9 mouse cellular contexts compared by ENCODE assay signal in the genomic region with DNA sequence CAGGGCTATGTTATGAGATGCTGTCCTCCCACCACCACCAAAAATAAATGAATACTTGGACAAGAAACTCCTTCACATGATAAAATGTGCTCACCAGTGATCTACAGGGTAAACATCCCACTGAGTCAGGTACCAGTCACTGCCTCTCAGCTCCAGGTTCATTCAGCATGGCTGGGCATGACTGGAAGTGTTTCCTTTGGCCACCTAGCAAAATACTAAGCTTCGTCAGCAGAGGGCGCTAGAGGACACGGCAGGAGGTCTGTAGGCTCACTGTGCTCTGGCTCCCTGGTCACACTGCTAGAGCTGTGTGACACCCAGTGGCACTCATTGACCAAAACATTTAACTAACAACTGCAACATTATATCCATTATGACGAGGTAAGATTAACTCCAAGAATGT. TPM values are rescaled to one million over a fixed set of nuclear protein-coding genes. Genes with fewer than 3 reads are reported as not detected.
A peak's percentile ranks its signal among the peaks of the same experiment; 100 is the strongest.
DNase-seq lines count a peak whose midpoint lies in the region; ATAC-seq and TF ChIP-seq lines count a peak whose summit lies in the region.
"Had no signal": no experiment of that assay in that cellular context is flagged by ENCODE, and none has a peak within 500 bp of the region (broad histone marks: within the 10 kb centered on the region; RNA-seq: fewer than 3 reads in every experiment).

No protein-coding gene starts in this region.

- H3K27ac ChIP-seq in kidney, embryonic 15.5 days, result no peak overlapping the region
- H3K27ac ChIP-seq in liver, embryonic 11.5 days (ENCODE audit: low read depth, low read length), result no peak overlapping the region
- H3K27ac ChIP-seq in thymus, adult 2 months (ENCODE audit: control insufficient read depth, insufficient read depth, low read length), result no peak overlapping the region
- H3K27ac ChIP-seq: heart, embryonic 13.5 days had no signal

- H3ac ChIP-seq in C2C12 (ENCODE audit: control insufficient read depth, insufficient read length, low read depth), result no peak overlapping the region

- peak; percentile 91 for ATAC-seq in granulocyte monocyte progenitor cell, adult 5-6 weeks (replicated peaks; ENCODE audit: poor library complexity, severe bottlenecking)
- ATAC-seq in kidney, embryonic 15.5 days (replicated peaks; ENCODE audit: low FRiP score), result peak; percentile 70
- ATAC-seq in liver, embryonic 11.5 days (replicated peaks; ENCODE audit: low FRiP score), result peak; percentile 71; the same call in 1 of the 2 replicates

- TF ChIP-seq POLR2A in thymus, adult 2 months (IDR thresholded peaks at IDR 0.05; ENCODE audit: control insufficient read depth, extremely low read depth, insufficient read depth, low read length, poor library complexity), result no peak

- peak; percentile 71 for DNase-seq in adrenal gland, adult 8-10 months
- peak; percentile 80 for DNase-seq in embryo, embryonic 9.5 days (ENCODE audit: extremely low spot score)
- DNase-seq in liver, embryonic 11.5 days (ENCODE audit: low spot score), result peak; percentile 78
- DNase-seq in ovary, adult 18-20 months (ENCODE audit: low spot score), result peak; percentile 50
- DNase-seq in thymus, adult 2 months, result peak; percentile 85

- H3K9me3 ChIP-seq in kidney, embryonic 15.5 days (replicated peaks), result no peaks in the 10 kb centered on the region
- no peaks in the 10 kb centered on the region for H3K9me3 ChIP-seq in liver, embryonic 11.5 days (ENCODE audit: control insufficient read depth, low read length)
- H3K9me3 ChIP-seq: heart, embryonic 13.5 days had no signal

- H3K79me3 ChIP-seq in C2C12 (ENCODE audit: low read depth), result no peaks in the 10 kb centered on the region

- H3K4me1 ChIP-seq in kidney, embryonic 15.5 days, result peaks cover 8% of the 10 kb centered on the region; the same call in 1 of the 2 replicates
- H3K4me1 ChIP-seq in liver, embryonic 11.5 days (replicated peaks; ENCODE audit: control insufficient read depth, insufficient read depth, low read length), result no peaks in the 10 kb centered on the region
- H3K4me1 ChIP-seq in thymus, adult 2 months (replicated peaks; ENCODE audit: control insufficient read depth, insufficient read depth, low read length), result peaks cover 7% of the 10 kb centered on the region
- H3K4me1 ChIP-seq: heart, embryonic 13.5 days had no signal

- H3K9ac ChIP-seq in kidney, embryonic 15.5 days, result no peak overlapping the region
- no peak overlapping the region for H3K9ac ChIP-seq in liver, embryonic 11.5 days (ENCODE audit: low read depth, low read length)
- H3K9ac ChIP-seq: heart, embryonic 13.5 days had no signal

- H3K36me3 ChIP-seq in C2C12 (ENCODE audit: control insufficient read depth, insufficient read depth), result no peaks in the 10 kb centered on the region
- no peaks in the 10 kb centered on the region for H3K36me3 ChIP-seq in kidney, embryonic 15.5 days
- no peaks in the 10 kb centered on the region for H3K36me3 ChIP-seq in liver, embryonic 11.5 days (ENCODE audit: control insufficient read depth, insufficient read depth, low read length)
- no peaks in the 10 kb centered on the region for H3K36me3 ChIP-seq in thymus, adult 2 months (ENCODE audit: control insufficient read depth, insufficient read depth, low read length)
- H3K36me3 ChIP-seq: heart, embryonic 13.5 days had no signal

- peak; percentile 91 for TF ChIP-seq CTCF in C2C12 (IDR thresholded peaks at IDR 0.05; ENCODE audit: control insufficient read depth, insufficient read depth, insufficient read length)
- peak; percentile 82; the same call in 1 of the 2 replicates for TF ChIP-seq CTCF in thymus, adult 2 months (IDR thresholded peaks at IDR 0.05; ENCODE audit: borderline replicate concordance, control insufficient read depth, extremely low read depth, insufficient read depth, low read length, poor library complexity)

- no peaks in the 10 kb centered on the region for H3K79me2 ChIP-seq in C2C12 (ENCODE audit: control insufficient read depth, insufficient read depth)

- no peaks in the 10 kb centered on the region for H3K27me3 ChIP-seq in C2C12 (ENCODE audit: control insufficient read depth, insufficient read depth, insufficient read length)
- H3K27me3 ChIP-seq in kidney, embryonic 15.5 days, result no peaks in the 10 kb centered on the region
- H3K27me3 ChIP-seq in liver, embryonic 11.5 days (replicated peaks; ENCODE audit: control insufficient read depth, insufficient read depth, low read length), result no peaks in the 10 kb centered on the region
- no peaks in the 10 kb centered on the region for H3K27me3 ChIP-seq in thymus, adult 2 months (ENCODE audit: control insufficient read depth, insufficient read depth, low read length)
- H3K27me3 ChIP-seq: heart, embryonic 13.5 days had no signal

- WGBS in kidney, embryonic 15.5 days, result 2% methylated on average over 4 of the region's 4 CpGs
- WGBS in liver, embryonic 11.5 days, result 4% methylated on average over 4 of the region's 4 CpGs
- 3% methylated on average over 4 of the region's 4 CpGs for WGBS in thymus, adult 2 months

- no peak overlapping the region for H3K4me2 ChIP-seq in kidney, embryonic 15.5 days
- no peak overlapping the region for H3K4me2 ChIP-seq in liver, embryonic 11.5 days
- H3K4me2 ChIP-seq: heart, embryonic 13.5 days had no signal

- no peak overlapping the region for H3K4me3 ChIP-seq in C2C12 (ENCODE audit: insufficient read depth, poor library complexity, severe bottlenecking)
- H3K4me3 ChIP-seq in kidney, embryonic 15.5 days (replicated peaks), result no peak overlapping the region
- H3K4me3 ChIP-seq in liver, embryonic 11.5 days (ENCODE audit: low read depth, low read length), result no peak overlapping the region
- H3K4me3 ChIP-seq in thymus, adult 2 months (ENCODE audit: control insufficient read depth, insufficient read depth, low read length), result no peak overlapping the region
- H3K4me3 ChIP-seq: heart, embryonic 13.5 days had no signal

TF ChIP-seq in C2C12, 6 proteins besides CTCF, POLR2A, EP300 and RAD21:
- TF ChIP-seq FOSL1 (IDR thresholded peaks at IDR 0.05; ENCODE audit: insufficient read depth, low read length, poor library complexity, severe bottlenecking) (no peak), CEBPB (IDR thresholded peaks at IDR 0.05; ENCODE audit: low read depth) (no peak), USF1 (IDR thresholded peaks at IDR 0.05; ENCODE audit: low read depth) (no peak), MYOG (IDR thresholded peaks at IDR 0.05; ENCODE audit: control insufficient read depth, extremely low read depth, insufficient read length) (no peak), MAX (IDR thresholded peaks at IDR 0.05) (no peak), MYOD1 (IDR thresholded peaks at IDR 0.05; ENCODE audit: control insufficient read depth, insufficient read length, low read depth) (no peak)
TF ChIP-seq in C2C12: peak in this region for 0.

RNA-seq across cellular contexts. Expression of a gene that starts 32.3 kb away (rescaled TPM):
- 0.92 TPM for polyA plus RNA-seq in C2C12 (2012; fragmentation: generic; extraction: Trizol)
- total RNA-seq in adrenal gland, adult 8-10 months (2022), result 1 to 10 TPM; 1.0 to 6.4 (median 3.7) TPM
- total RNA-seq in granulocyte monocyte progenitor cell, adult 5-6 weeks (2014; fragmentation: Nextera tagmentation), result 0.81 TPM in 1 of 2 replicates, not detected in the other
- total RNA-seq in granulocyte monocyte progenitor cell, adult 5-6 weeks (2017), result 2.4 and 5.6 TPM in 2 replicates
- 3.9 and 4.2 TPM in 2 replicates for polyA plus RNA-seq in kidney, embryonic 15.5 days (2015; fragmentation: Nextera tagmentation; extraction: Ambion mirVana)
- polyA plus RNA-seq in liver, embryonic 11.5 days (2014; fragmentation: Nextera tagmentation; extraction: Ambion mirVana), result 4.1 and 4.2 TPM in 2 replicates
- polyA plus RNA-seq in thymus, adult 2 months (2012; rRNA removed), result 0.12 and 0.14 TPM in 2 replicates

RNA-seq across cellular contexts. Expression of a gene that starts 32.5 kb away (rescaled TPM):
- 3,163 TPM for polyA plus RNA-seq in C2C12 (2012; fragmentation: generic; extraction: Trizol)
- total RNA-seq in adrenal gland, adult 8-10 months (2022), result 100 to 1,000 TPM; 636 to 871 (median 712) TPM
- total RNA-seq in granulocyte monocyte progenitor cell, adult 5-6 weeks (2014; fragmentation: Nextera tagmentation), result 3,504 and 3,720 TPM in 2 replicates
- total RNA-seq in granulocyte monocyte progenitor cell, adult 5-6 weeks (2017), result 2,270 and 2,292 TPM in 2 replicates
- 999 and 1,117 TPM in 2 replicates for polyA plus RNA-seq in kidney, embryonic 15.5 days (2015; fragmentation: Nextera tagmentation; extraction: Ambion mirVana)
- polyA plus RNA-seq in liver, embryonic 11.5 days (2014; fragmentation: Nextera tagmentation; extraction: Ambion mirVana), result 1,254 and 1,406 TPM in 2 replicates
- polyA plus RNA-seq in thymus, adult 2 months (2012; rRNA removed), result 328 and 393 TPM in 2 replicates

RNA-seq across cellular contexts. Expression of a gene that starts 38.6 kb away (rescaled TPM):
- 1.2 TPM for polyA plus RNA-seq in C2C12 (2012; fragmentation: generic; extraction: Trizol)
- total RNA-seq in adrenal gland, adult 8-10 months (2022), result 10 to 100 TPM; 11.7 to 39.2 (median 25.1) TPM
- total RNA-seq in granulocyte monocyte progenitor cell, adult 5-6 weeks (2014; fragmentation: Nextera tagmentation), result 3.6 and 8.5 TPM in 2 replicates
- 3.3 and 3.5 TPM in 2 replicates for total RNA-seq in granulocyte monocyte progenitor cell, adult 5-6 weeks (2017)
- 2.3 and 4.1 TPM in 2 replicates for polyA plus RNA-seq in kidney, embryonic 15.5 days (2015; fragmentation: Nextera tagmentation; extraction: Ambion mirVana)
- 1.5 and 2.8 TPM in 2 replicates for polyA plus RNA-seq in liver, embryonic 11.5 days (2014; fragmentation: Nextera tagmentation; extraction: Ambion mirVana)
- polyA plus RNA-seq in thymus, adult 2 months (2012; rRNA removed), result 2.1 and 2.2 TPM in 2 replicates
